In the genomic region with DNA sequence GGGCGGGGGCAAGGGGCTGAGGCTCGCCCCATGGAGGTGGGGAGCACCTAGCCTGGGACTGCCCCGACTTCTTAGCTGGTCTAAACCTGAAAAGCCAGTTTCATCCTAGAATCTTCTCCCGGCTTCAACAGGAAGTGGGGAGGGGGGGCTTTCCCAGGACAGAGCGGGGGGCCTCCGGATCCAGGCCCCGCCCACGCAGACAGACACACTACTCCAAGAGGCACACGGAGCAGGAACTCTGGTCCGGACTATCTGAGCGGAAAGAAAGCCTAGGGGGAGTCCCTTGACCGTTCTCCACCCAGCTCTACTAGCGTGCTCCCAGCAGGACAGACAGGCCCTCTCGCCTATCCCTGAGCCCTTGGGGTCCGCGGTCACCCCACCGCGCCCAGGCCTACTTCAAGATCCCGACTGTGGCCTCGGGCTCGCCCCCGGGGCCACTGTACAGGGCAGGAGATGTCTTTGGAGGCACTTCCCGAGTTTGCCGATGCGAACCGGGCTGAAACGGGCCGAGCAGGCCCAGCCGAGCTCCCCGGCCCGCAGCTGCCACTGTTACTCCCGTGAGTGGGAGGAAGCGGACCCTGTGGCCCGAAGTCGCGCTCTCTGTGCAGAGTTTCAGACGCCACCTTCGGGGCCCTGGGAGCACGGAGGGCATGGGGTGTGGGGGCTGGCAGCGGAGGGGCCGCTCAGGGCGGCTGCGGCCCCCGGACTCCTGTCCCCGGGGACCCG, we compare ENCODE assay signal across 8 mouse cellular contexts. TPM values are rescaled to one million over a fixed set of nuclear protein-coding genes. Genes with fewer than 3 reads are reported as not detected.
DNase-seq lines count a peak whose midpoint lies in the region; ATAC-seq and TF ChIP-seq lines count a peak whose summit lies in the region.

No protein-coding gene starts in this region.

- peak; percentile 41 for TF ChIP-seq POLR2A in myocyte (IDR thresholded peaks at IDR 0.05; ENCODE audit: insufficient read length, low read depth)

- no peaks in the 10 kb centered on the region for H3K36me3 ChIP-seq in forebrain, embryonic 10.5 days (replicated peaks)
- peaks cover 2% of the 10 kb centered on the region; the same call in 1 of the 2 replicates for H3K36me3 ChIP-seq in limb, embryonic 15.5 days
- no peaks in the 10 kb centered on the region for H3K36me3 ChIP-seq in myocyte (ENCODE audit: control insufficient read depth, insufficient read depth)

- peak overlapping the region; percentile 74 for H3ac ChIP-seq in myocyte (ENCODE audit: control insufficient read depth, insufficient read length)

- intact Hi-C loops in heart, postnatal 14 days (cut with DNase I): no loop called here

- peak overlapping the region; percentile 88 for H3K4me3 ChIP-seq in forebrain, embryonic 10.5 days
- H3K4me3 ChIP-seq in limb, embryonic 15.5 days: peak overlapping the region; percentile 87
- peak overlapping the region; percentile 62 for H3K4me3 ChIP-seq in myocyte

- under 1% methylated on average over 46 of the region's 46 CpGs for WGBS in forebrain, embryonic 10.5 days
- WGBS in limb, embryonic 15.5 days: under 1% methylated on average over 46 of the region's 46 CpGs

- no peaks in the 10 kb centered on the region for H3K9me3 ChIP-seq in forebrain, embryonic 10.5 days
- no peaks in the 10 kb centered on the region for H3K9me3 ChIP-seq in limb, embryonic 15.5 days

- H3K9ac ChIP-seq in limb, embryonic 15.5 days: peak overlapping the region; percentile 91

- peak; percentile 52 for ATAC-seq in limb, embryonic 15.5 days (ENCODE audit: insufficient number of reproducible peaks, low FRiP score, low TSS enrichment, low read depth)

- H3K79me2 ChIP-seq in myocyte (ENCODE audit: control insufficient read depth, insufficient read depth): peaks cover 51% of the 10 kb centered on the region

- H3K4me1 ChIP-seq in forebrain, embryonic 10.5 days: peaks cover 78% of the 10 kb centered on the region
- peaks cover 82% of the 10 kb centered on the region for H3K4me1 ChIP-seq in limb, embryonic 15.5 days

- H3K4me2 ChIP-seq in limb, embryonic 15.5 days: peak overlapping the region; percentile 70
- H3K4me2 ChIP-seq in myocyte (ENCODE audit: low read depth): peak overlapping the region; percentile 81

- peak overlapping the region; percentile 85 for H3K27ac ChIP-seq in forebrain, embryonic 10.5 days
- H3K27ac ChIP-seq in limb, embryonic 15.5 days: peak overlapping the region; percentile 96

- DNase-seq in adrenal gland, adult (ENCODE audit: inconsistent age in 2 of 2, low spot score in 1 of 2): peak; percentile 76 to 91
- no peak for DNase-seq in adrenal gland, adult 8-10 months
- peak; percentile 89 for DNase-seq in R1 (ENCODE audit: low read depth, low spot score)
- peak; percentile 64 for DNase-seq in forebrain, embryonic 10.5 days (ENCODE audit: extremely low spot score, low spot score)
- peak; percentile 74 to 75 for DNase-seq in heart, postnatal 14 days
- no peak for DNase-seq in T-cell, adult 2 months (ENCODE audit: low spot score)

- H3K27me3 ChIP-seq in forebrain, embryonic 10.5 days (ENCODE audit: poor library complexity, severe bottlenecking): peaks cover 33% of the 10 kb centered on the region
- H3K27me3 ChIP-seq in limb, embryonic 15.5 days: no peaks in the 10 kb centered on the region
- H3K27me3 ChIP-seq in myocyte (ENCODE audit: control insufficient read depth, insufficient read depth, insufficient read length): no peaks in the 10 kb centered on the region

TF ChIP-seq in myocyte, 11 proteins besides CTCF, POLR2A, EP300 and RAD21:
- TF ChIP-seq SRF (IDR thresholded peaks at IDR 0.05; ENCODE audit: control insufficient read depth, insufficient read length, low read depth) (no peak), CEBPB (IDR thresholded peaks at IDR 0.05; ENCODE audit: insufficient read depth, poor library complexity, severe bottlenecking) (no peak), USF1 (IDR thresholded peaks at IDR 0.05; ENCODE audit: low read depth) (no peak), MAX (IDR thresholded peaks at IDR 0.05; ENCODE audit: low read depth) (no peak), MYOD1 (IDR thresholded peaks at IDR 0.05; ENCODE audit: control insufficient read depth in 1 of 3, insufficient read length in 2 of 3, low read depth in 2 of 3) (peak in 1 of 3 experiments; percentile 50), POLR2AphosphoS2 (IDR thresholded peaks at IDR 0.05; ENCODE audit: insufficient read length, low read depth) (peak; percentile 13), MYOG (IDR thresholded peaks at IDR 0.05; ENCODE audit: control insufficient read depth in 1 of 3, insufficient read depth in 1 of 3, insufficient read length in 2 of 3, low read depth in 2 of 3) (peak in 1 of 3 experiments; percentile 6), TCF3 (IDR thresholded peaks at IDR 0.05; ENCODE audit: insufficient read length, low read depth) (no peak), TCF12 (IDR thresholded peaks at IDR 0.05; ENCODE audit: insufficient read depth, poor library complexity, severe bottlenecking) (no peak), E2F4 (IDR thresholded peaks at IDR 0.05; ENCODE audit: insufficient read depth) (no peak), REST (IDR thresholded peaks at IDR 0.05; ENCODE audit: insufficient read depth, insufficient read length) (no peak)

RNA-seq across cellular contexts. Expression of gene Rhbdf1, which starts 0.7 kb away (rescaled TPM):
- total RNA-seq in adrenal gland, adult 8-10 months (2022): 10 to 100 TPM; 24.5 to 40.0 (median 33.1) TPM
- polyA plus RNA-seq in forebrain, embryonic 10.5 days (2016; fragmentation: Nextera tagmentation; extraction: Ambion mirVana): 21.9 and 22.9 TPM in 2 replicates
- total RNA-seq in heart, postnatal 14 days (2021): 10 to 100 TPM; 22.3 to 23.3 TPM
- 83.7 and 87.5 TPM in 2 replicates for polyA plus RNA-seq in limb, embryonic 15.5 days (2015; fragmentation: Nextera tagmentation; extraction: Ambion mirVana)
- 73.3 TPM for polyA plus RNA-seq in myocyte (2012; fragmentation: generic; extraction: Trizol)

RNA-seq across cellular contexts. Expression of gene Mpg, which starts 4.9 kb away (rescaled TPM):
- total RNA-seq in adrenal gland, adult 8-10 months (2022): 10 to 100 TPM; 18.2 to 41.0 (median 33.3) TPM
- polyA plus RNA-seq in forebrain, embryonic 10.5 days (2016; fragmentation: Nextera tagmentation; extraction: Ambion mirVana): 31.0 and 31.2 TPM in 2 replicates
- total RNA-seq in heart, postnatal 14 days (2021): 1 to 10 TPM; 6.5 to 8.5 TPM
- polyA plus RNA-seq in limb, embryonic 15.5 days (2015; fragmentation: Nextera tagmentation; extraction: Ambion mirVana): 39.4 and 40.0 TPM in 2 replicates
- 23.8 TPM for polyA plus RNA-seq in myocyte (2012; fragmentation: generic; extraction: Trizol)

RNA-seq across cellular contexts. Expression of gene Snrnp25, which starts 16.2 kb away (rescaled TPM):
- 10 to 100 TPM; 12.7 to 21.5 (median 18.0) TPM for total RNA-seq in adrenal gland, adult 8-10 months (2022)
- polyA plus RNA-seq in forebrain, embryonic 10.5 days (2016; fragmentation: Nextera tagmentation; extraction: Ambion mirVana): 118 and 120 TPM in 2 replicates
- 10 to 100 TPM; 11.4 to 11.5 TPM for total RNA-seq in heart, postnatal 14 days (2021)
- polyA plus RNA-seq in limb, embryonic 15.5 days (2015; fragmentation: Nextera tagmentation; extraction: Ambion mirVana): 45.6 and 48.1 TPM in 2 replicates
- polyA plus RNA-seq in myocyte (2012; fragmentation: generic; extraction: Trizol): 58.3 TPM

RNA-seq across cellular contexts. Expression of gene Il9r, which starts 21.3 kb away (rescaled TPM):
- under 1 TPM in 3 of 4 experiments, not detected in 1; 0.42 to 0.71 (median 0.62) TPM for total RNA-seq in adrenal gland, adult 8-10 months (2022)
- polyA plus RNA-seq in forebrain, embryonic 10.5 days (2016; fragmentation: Nextera tagmentation; extraction: Ambion mirVana): not detected in 2 replicates
- total RNA-seq in heart, postnatal 14 days (2021): under 1 TPM in 1 of 2 experiments, not detected in 1; 0.61 TPM
- 0.31 and 0.55 TPM in 2 replicates for polyA plus RNA-seq in limb, embryonic 15.5 days (2015; fragmentation: Nextera tagmentation; extraction: Ambion mirVana)
- 0.01 TPM for polyA plus RNA-seq in myocyte (2012; fragmentation: generic; extraction: Trizol)

RNA-seq across cellular contexts. Expression of gene Nprl3, which starts 46.1 kb away (rescaled TPM):
- total RNA-seq in adrenal gland, adult 8-10 months (2022): 100 to 1,000 TPM in 2 of 4 experiments, 10 to 100 TPM in 2; 72.8 to 122 (median 105) TPM
- 48.3 and 48.6 TPM in 2 replicates for polyA plus RNA-seq in forebrain, embryonic 10.5 days (2016; fragmentation: Nextera tagmentation; extraction: Ambion mirVana)
- total RNA-seq in heart, postnatal 14 days (2021): 10 to 100 TPM; 24.9 to 29.3 TPM
- 34.7 and 41.8 TPM in 2 replicates for polyA plus RNA-seq in limb, embryonic 15.5 days (2015; fragmentation: Nextera tagmentation; extraction: Ambion mirVana)
- polyA plus RNA-seq in myocyte (2012; fragmentation: generic; extraction: Trizol): 57.4 TPM

Comparison
In these comparisons a context has a peak if more than half of its experiments do, and no peak if none do; other contexts are left out.
1. DNase-seq: peak in adrenal gland, adult (2 of 2), R1 (single experiment), forebrain, embryonic 10.5 days (single experiment) and heart, postnatal 14 days (2 of 2); none in adrenal gland, adult 8-10 months (single experiment) and T-cell, adult 2 months (single experiment).
2. Peak in every context shown above with its lines, with median percentiles within 50 percentile points of each other: H3K4me3 ChIP-seq.